Mouse (Mus musculus) erythroblast, embryonic 14.5 days (primary cell): ENCODE measurements around the gene Trrap.

ENCODE experiments used
- GATA1 ChIP-seq: IDR thresholded peaks from 2 replicates; pipeline ENCODE4 v1.6.1; 2012; ENCODE audit warnings: low read length, inconsistent platforms, mixed read lengths
- TAL1 ChIP-seq: IDR thresholded peaks from 3 replicates; pipeline ENCODE4 v1.6.1; 2012; ENCODE audit warnings: low read length, inconsistent platforms, mixed read lengths

DNA sequence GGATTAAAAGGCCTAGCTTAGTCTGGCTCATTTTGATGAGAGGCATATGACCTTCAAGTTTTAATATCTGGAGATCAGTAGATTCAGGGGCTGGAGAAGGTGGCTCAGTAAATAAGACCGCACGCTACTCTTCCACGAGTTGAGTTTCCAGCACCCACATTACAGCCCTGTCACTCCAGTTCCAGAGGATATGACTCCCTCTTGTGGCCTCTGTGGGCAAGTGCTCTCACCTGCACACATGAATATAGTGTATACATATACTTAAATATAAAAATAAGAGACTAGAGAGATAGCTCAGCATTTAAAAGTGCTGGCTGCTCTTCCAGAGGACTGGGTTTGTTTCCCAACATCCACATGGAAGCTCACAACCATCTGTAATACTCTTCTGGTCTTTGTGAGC, 84.3 kb downstream of the Trrap start:
- TF ChIP-seq GATA1 (no peak), TAL1 (no peak)
